Mouse (Mus musculus): ENCODE measurements around the gene Tdrd6. TPM values are rescaled to one million over a fixed set of nuclear protein-coding genes. Genes with fewer than 3 reads are reported as not detected.

Tdrd6 gene
- polyA plus RNA-seq (2012; rRNA removed): not detected in 2 replicates

- peaks cover 26% of the 10 kb centered on the region for H3K27me3 ChIP-seq (ENCODE audit: control insufficient read depth, insufficient read depth, low read length)
- TF ChIP-seq CTCF (IDR thresholded peaks at IDR 0.05; ENCODE audit: extremely low read depth, insufficient read length, insufficient replicate concordance, low read depth, low read length) (no peak), POLR2A (IDR thresholded peaks at IDR 0.05; ENCODE audit: low read depth, low read length) (no peak)
- 10% methylated on average over 81 of the region's 83 CpGs for WGBS
- no peak within 1 kb of the TSS for H3K27ac ChIP-seq (ENCODE audit: insufficient read depth, low read depth, low read length)
- peaks cover 6% of the 10 kb centered on the region; the same call in 1 of the 2 replicates for H3K4me1 ChIP-seq (ENCODE audit: control insufficient read depth, insufficient read depth, insufficient read length, low read length)
- H3K4me3 ChIP-seq (ENCODE audit: low read depth, low read length): peak within 1 kb of the TSS; percentile 17; the same call in 1 of the 2 replicates
- H3K36me3 ChIP-seq (ENCODE audit: control insufficient read depth, insufficient read depth, low read length): no peaks in the 10 kb centered on the region
Observed at GRCm38 (mm10) chr17:43629496-43630426, at the start of gene Tdrd6. Gene Tdrd6, minus strand, starts transcription at chr17:43630299.

- Histone ChIP-seq H3K27me3 (ENCODE audit: control insufficient read depth, insufficient read depth, low read length) (no peaks in the 10 kb centered on the region), H3K27ac (ENCODE audit: insufficient read depth, low read depth, low read length) (no peak overlapping the region)
- WGBS: 22% methylated on average over 1 of the region's 1 CpGs
Observed at GRCm38 (mm10) chr17:43677317-43677716, 47.2 kb upstream of the Tdrd6 start.

GRCm38 (mm10) chr17:43676241-43676640 lies 46.1 kb upstream of the Tdrd6 start:
- WGBS: 93% methylated on average over 1 of the region's 1 CpGs
- Histone ChIP-seq H3K27ac (ENCODE audit: insufficient read depth, low read depth, low read length) (no peak overlapping the region), H3K36me3 (ENCODE audit: control insufficient read depth, insufficient read depth, low read length) (no peaks in the 10 kb centered on the region), H3K4me3 (ENCODE audit: low read depth, low read length) (no peak overlapping the region), H3K4me1 (ENCODE audit: control insufficient read depth, insufficient read depth, insufficient read length, low read length) (peaks cover 5% of the 10 kb centered on the region; the same call in 1 of the 2 replicates), H3K27me3 (ENCODE audit: control insufficient read depth, insufficient read depth, low read length) (no peaks in the 10 kb centered on the region)
- no peak for TF ChIP-seq CTCF (IDR thresholded peaks at IDR 0.05; ENCODE audit: extremely low read depth, insufficient read length, insufficient replicate concordance, low read depth, low read length)
- no peak for TF ChIP-seq POLR2A (IDR thresholded peaks at IDR 0.05; ENCODE audit: low read depth, low read length)

More at GRCm38 (mm10) chr17:43677317-43677716, 47.2 kb upstream of the Tdrd6 start:
- peaks cover 2% of the 10 kb centered on the region; the same call in 1 of the 2 replicates for H3K36me3 ChIP-seq (ENCODE audit: control insufficient read depth, insufficient read depth, low read length)
- peaks cover 5% of the 10 kb centered on the region; the same call in 1 of the 2 replicates for H3K4me1 ChIP-seq (ENCODE audit: control insufficient read depth, insufficient read depth, insufficient read length, low read length)
- TF ChIP-seq CTCF (IDR thresholded peaks at IDR 0.05; ENCODE audit: extremely low read depth, insufficient read length, insufficient replicate concordance, low read depth, low read length) (no peak), POLR2A (IDR thresholded peaks at IDR 0.05; ENCODE audit: low read depth, low read length) (no peak)
- H3K4me3 ChIP-seq (ENCODE audit: low read depth, low read length): no peak overlapping the region

DNA sequence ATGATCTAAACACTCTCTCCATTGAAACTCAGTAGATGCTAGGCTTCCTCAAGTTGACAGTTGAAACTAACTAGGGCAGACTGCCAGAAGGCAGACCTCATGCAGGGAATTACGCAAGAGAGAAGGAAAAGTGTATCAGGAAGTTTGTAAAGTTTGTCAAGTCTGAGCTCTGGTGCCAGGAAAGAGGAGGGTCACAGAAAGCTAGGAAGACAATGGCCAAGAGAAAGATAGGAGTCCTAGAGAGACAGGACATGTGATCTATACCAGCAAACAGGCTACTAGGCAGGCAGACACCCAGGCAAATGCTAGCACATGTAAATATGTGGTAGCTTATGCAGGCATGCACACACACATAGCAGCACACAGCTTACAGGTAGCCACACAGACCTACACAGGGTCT lies 45.1 kb upstream of the Tdrd6 start:
- Histone ChIP-seq H3K4me3 (ENCODE audit: low read depth, low read length) (no peak overlapping the region), H3K27me3 (ENCODE audit: control insufficient read depth, insufficient read depth, low read length) (no peaks in the 10 kb centered on the region), H3K27ac (ENCODE audit: insufficient read depth, low read depth, low read length) (no peak overlapping the region), H3K36me3 (ENCODE audit: control insufficient read depth, insufficient read depth, low read length) (no peaks in the 10 kb centered on the region), H3K4me1 (ENCODE audit: control insufficient read depth, insufficient read depth, insufficient read length, low read length) (peaks cover 5% of the 10 kb centered on the region; the same call in 1 of the 2 replicates)
- TF ChIP-seq POLR2A (IDR thresholded peaks at IDR 0.05; ENCODE audit: low read depth, low read length) (no peak), CTCF (IDR thresholded peaks at IDR 0.05; ENCODE audit: extremely low read depth, insufficient read length, insufficient replicate concordance, low read depth, low read length) (no peak)
- 22% methylated on average over 1 of the region's 1 CpGs for WGBS

DNA sequence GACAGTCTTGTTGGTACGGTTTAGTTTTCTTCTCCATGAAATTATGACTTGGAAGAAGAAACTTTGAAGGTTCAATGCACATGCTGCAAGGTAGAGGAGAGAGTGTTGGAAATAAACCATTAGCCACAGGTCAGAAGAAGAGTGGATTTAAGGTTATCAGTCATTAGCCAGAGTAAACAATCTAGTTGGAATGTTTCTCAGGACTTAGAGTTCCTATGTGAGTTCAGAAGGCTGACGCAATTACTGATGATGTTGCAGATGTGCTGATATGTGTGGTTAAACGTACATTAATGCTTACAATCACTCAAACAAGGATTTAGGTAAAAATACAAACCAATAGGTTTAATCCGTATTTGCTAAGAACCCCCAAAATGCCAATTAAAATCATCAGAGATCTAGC lies 41.8 kb upstream of the Tdrd6 start:
- peaks cover 5% of the 10 kb centered on the region; the same call in 1 of the 2 replicates for H3K4me1 ChIP-seq (ENCODE audit: control insufficient read depth, insufficient read depth, insufficient read length, low read length)
- no peaks in the 10 kb centered on the region for H3K27me3 ChIP-seq (ENCODE audit: control insufficient read depth, insufficient read depth, low read length)
- no peaks in the 10 kb centered on the region for H3K36me3 ChIP-seq (ENCODE audit: control insufficient read depth, insufficient read depth, low read length)
- no peak overlapping the region for H3K27ac ChIP-seq (ENCODE audit: insufficient read depth, low read depth, low read length)
- no peak overlapping the region for H3K4me3 ChIP-seq (ENCODE audit: low read depth, low read length)
- WGBS: 52% methylated on average over 4 of the region's 4 CpGs
- TF ChIP-seq CTCF (IDR thresholded peaks at IDR 0.05; ENCODE audit: extremely low read depth, insufficient read length, insufficient replicate concordance, low read depth, low read length) (no peak), POLR2A (IDR thresholded peaks at IDR 0.05; ENCODE audit: low read depth, low read length) (no peak)

GRCm38 (mm10) chr17:43669145-43669695 lies 39.1 kb upstream of the Tdrd6 start:
- TF ChIP-seq POLR2A (IDR thresholded peaks at IDR 0.05; ENCODE audit: low read depth, low read length) (no peak), CTCF (IDR thresholded peaks at IDR 0.05; ENCODE audit: extremely low read depth, insufficient read length, insufficient replicate concordance, low read depth, low read length) (no peak)
- 58% methylated on average over 6 of the region's 6 CpGs for WGBS
- no peaks in the 10 kb centered on the region for H3K36me3 ChIP-seq (ENCODE audit: control insufficient read depth, insufficient read depth, low read length)
- H3K27me3 ChIP-seq (ENCODE audit: control insufficient read depth, insufficient read depth, low read length): no peaks in the 10 kb centered on the region
- H3K4me3 ChIP-seq (ENCODE audit: low read depth, low read length): no peak overlapping the region
- H3K27ac ChIP-seq (ENCODE audit: insufficient read depth, low read depth, low read length): no peak overlapping the region
- 0 out of 2 replicates have a peak, but pooled peaks cover 2% of the 10 kb centered on the region for H3K4me1 ChIP-seq (ENCODE audit: control insufficient read depth, insufficient read depth, insufficient read length, low read length)
